Mouse (Mus musculus) kidney, postnatal 10 days (tissue): ENCODE data around the gene P4ha1.

Experiments
- DNase-seq: peaks from one replicate; pipeline ENCODE4 v3.0.0; 2021; ENCODE audit warnings: mixed read lengths

Gene P4ha1

GRCm38 (mm10) chr10:59324311-59325165 lies 1.4 kb downstream of the P4ha1 start:
- DNase-seq: peak; percentile 48

DNA sequence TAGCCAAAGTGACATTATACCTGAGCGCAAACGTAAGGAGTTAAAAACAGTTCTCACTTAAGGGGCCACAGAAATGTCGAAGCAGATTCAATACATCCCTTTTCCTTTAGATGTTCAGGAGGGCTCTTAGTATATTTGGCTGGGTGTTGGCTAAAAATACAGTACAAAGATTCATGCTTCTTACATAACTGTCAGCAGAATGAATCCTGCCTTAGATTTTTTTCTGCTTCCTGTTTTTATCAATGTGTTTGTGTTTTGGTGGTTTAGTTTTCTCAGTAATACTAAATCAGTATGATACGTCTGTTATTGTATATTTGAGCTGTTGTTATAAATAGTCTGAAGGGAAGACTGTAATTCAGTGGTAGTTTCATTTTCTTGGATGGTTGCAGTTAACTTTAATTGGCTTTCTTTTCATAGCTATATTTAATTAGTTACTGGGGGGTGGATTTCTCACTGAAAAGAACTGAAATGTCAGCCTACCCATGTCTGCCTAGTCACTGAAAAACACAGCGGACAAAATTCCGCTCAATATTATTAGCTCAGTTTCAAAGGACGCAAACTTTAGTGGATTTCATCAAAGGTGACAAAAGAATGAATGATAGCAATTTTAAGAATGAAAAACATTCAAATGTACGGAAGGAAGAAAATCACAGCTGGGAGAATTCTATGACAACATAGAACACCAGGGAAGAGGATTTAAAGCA lies 3.7 kb downstream of the P4ha1 start:
- DNase-seq: no peak

GRCm38 (mm10) chr10:59327316-59327710 lies 4.2 kb downstream of the P4ha1 start:
- DNase-seq: no peak

GRCm38 (mm10) chr10:59331546-59332256 lies 8.6 kb downstream of the P4ha1 start:
- DNase-seq: no peak

GRCm38 (mm10) chr10:59333400-59333799 lies 10.3 kb downstream of the P4ha1 start:
- DNase-seq: no peak

DNA sequence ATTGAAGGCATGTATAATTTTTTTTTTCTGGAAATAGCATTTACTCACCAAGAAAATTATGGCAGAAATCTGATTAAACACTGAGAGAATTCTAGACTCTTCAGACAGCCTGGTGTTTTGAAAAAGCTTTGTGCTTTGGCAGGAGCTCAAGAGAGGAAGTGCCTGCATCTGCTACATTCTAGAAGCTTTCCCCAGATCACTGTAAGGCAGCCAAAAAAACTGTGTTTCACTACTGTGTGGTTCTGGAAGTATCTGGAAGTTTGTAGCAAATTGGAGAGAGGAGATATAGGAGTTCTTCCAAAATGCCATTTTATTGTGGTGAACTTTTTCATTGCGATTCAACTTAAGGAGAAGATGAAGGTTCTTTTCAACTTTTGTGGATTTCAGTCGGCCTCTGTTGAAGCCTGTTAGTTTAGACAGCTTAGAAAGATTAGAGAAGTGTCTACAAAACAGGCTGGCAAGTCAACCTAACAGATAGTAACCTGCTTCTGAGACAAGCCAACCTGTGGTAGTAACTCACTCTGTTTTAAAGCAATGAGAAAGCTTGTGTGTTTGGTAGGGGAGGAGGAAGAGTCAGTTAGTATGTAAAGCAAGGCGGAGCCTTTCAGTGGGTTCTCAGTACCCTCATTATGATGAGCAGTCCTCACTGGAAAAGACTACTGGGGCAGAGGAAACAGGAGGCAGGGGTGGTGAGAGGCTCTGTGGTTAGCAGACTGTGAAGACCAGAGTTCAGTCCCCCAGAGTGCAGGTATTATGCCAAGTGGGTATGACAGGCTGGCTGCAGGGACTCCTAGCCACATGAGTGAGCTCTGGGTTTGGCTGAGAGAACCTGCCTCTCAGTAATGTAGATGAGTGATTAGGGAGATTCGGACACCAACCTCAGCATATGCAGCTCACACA lies 12.1 kb downstream of the P4ha1 start:
- peak; percentile 62 for DNase-seq

- DNase-seq: no peak
Observed at GRCm38 (mm10) chr10:59336124-59336523, 13.0 kb downstream of the P4ha1 start.

GRCm38 (mm10) chr10:59346560-59346959 lies 23.5 kb downstream of the P4ha1 start:
- no peak for DNase-seq

DNA sequence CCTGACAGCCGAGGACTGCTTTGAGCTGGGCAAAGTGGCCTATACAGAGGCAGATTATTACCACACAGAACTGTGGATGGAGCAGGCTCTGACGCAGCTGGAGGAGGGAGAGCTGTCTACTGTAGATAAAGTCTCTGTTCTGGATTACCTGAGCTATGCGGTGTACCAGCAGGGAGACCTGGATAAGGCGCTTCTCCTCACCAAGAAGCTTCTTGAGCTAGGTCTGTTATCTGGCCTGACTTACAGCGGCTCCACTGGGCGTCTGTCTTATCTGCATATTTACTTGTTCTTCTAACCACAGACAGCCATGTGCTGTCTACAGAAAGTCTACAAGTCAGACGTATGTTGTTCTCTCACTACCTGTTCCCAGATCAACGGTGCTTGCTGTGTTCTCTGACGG lies 25.1 kb downstream of the P4ha1 start:
- DNase-seq: no peak

- no peak for DNase-seq
Observed at GRCm38 (mm10) chr10:59349536-59349935, 26.4 kb downstream of the P4ha1 start.

DNA sequence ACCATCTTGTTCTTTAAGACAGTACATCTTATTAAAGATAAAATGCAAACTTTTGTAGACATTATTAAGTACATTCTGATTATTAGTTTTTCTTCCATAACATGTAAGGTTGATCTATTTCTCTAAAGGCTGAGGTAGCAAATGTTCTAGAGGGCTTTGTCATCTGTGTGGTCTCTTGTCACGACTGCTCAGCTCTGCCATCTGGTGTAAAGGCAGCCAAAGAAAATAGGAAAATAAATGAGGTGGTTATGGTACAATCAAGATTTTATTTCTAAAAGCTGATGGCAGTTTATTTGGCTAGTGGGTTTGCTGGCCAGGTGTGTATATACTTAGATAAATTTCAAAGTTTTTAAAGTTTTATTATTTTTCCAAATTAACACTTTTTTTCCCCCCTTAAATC lies 30.0 kb downstream of the P4ha1 start:
- no peak for DNase-seq

DNA sequence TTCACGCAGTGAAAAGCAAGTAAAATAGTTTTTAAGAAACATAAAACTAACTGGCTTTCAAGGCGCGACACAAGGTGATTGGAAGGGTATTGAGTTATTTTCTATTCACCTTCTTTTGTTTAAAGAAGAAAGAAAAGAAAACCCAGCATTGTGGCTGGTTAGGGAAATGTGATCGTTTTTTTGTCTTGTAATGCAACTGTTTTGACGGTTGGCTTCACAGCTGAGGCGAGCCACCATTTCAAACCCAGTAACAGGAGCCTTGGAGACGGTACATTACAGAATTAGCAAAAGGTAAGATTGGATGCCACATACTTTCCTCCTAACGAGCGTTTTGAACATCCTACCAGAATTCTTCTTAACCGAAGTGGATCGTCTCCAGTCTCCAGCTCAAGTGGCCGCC lies 31.0 kb downstream of the P4ha1 start:
- no peak for DNase-seq

DNA sequence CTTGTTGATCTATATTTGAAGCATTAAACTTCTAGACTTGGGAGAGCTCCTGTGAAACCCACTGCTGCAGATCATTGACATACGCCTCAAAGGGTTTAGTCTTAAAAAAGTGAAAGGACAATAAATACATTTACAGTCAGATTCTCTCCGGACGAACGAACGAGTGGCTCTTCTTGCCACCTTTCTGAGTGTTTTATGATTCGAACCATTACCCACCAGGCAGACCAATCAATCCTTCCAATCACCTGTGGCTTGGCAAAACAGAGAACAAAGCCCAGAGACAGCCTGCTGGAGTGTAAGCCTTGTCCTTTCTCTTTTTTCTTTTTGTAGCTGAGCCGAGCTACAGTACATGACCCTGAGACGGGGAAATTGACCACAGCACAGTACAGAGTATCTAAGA lies 31.9 kb downstream of the P4ha1 start:
- no peak for DNase-seq

DNA sequence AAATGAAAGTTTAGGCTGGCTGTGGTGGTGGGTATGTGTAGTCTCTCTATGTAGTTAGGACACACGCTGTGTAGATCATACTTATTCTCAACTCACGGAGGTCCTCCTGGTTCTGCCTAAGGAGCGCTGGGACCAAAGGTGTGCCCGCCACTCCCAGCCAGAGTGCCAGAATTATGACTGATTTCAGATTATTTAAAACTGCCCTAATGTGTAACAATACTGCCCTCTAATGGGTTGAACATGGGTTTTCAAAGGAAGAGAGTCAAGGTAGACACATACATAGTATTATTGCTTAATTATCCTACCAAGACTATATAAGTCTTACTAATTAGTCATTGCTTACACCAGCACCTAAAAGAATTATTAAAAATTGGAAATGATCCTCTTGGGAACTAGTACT lies 35.6 kb downstream of the P4ha1 start:
- no peak for DNase-seq

- no peak for DNase-seq
Observed at GRCm38 (mm10) chr10:59363208-59363607, 40.1 kb downstream of the P4ha1 start.

GRCm38 (mm10) chr10:59364551-59364950 lies 41.5 kb downstream of the P4ha1 start:
- DNase-seq: no peak

GRCm38 (mm10) chr10:59365804-59366589 lies 42.9 kb downstream of the P4ha1 start:
- no peak for DNase-seq

DNA sequence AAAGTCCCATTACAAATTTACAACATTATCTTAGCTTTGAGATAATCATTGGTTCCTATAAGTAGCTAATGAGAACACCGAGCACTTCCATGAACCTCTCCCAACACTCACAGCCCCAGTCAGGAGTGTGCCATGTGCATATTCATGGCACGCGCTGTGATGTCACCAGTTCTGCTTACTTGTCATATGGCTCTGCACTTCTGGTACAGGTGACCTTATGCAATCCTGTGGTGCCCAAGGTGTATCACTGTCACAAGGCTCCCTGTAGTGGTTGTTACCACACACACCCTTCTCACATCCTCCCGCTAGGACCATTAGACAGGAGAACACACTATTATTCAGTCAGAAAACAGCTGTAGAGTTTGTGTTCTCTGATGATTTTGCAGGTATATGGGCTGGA lies 43.6 kb downstream of the P4ha1 start:
- DNase-seq: no peak

GRCm38 (mm10) chr10:59367206-59367605 lies 44.1 kb downstream of the P4ha1 start:
- no peak for DNase-seq

DNA sequence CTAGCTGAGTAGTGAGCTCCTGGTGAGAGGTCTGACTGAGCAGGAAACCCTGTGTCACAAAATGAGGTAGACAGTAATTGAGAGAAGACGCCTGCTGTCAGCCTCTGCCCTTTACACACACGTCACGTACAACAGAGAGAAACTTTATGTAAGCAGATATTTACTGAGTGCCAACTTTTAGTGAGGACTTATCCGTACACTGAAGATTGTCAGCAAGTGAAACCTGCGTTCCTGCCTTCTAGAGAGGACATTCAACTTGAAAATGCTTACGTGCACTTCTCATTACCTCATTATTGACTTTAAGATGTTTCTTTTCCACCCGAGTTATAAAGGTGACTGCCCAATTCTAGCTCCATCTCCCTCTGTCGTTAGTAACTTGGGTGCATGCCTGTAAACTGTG lies 45.6 kb downstream of the P4ha1 start:
- no peak for DNase-seq

DNA sequence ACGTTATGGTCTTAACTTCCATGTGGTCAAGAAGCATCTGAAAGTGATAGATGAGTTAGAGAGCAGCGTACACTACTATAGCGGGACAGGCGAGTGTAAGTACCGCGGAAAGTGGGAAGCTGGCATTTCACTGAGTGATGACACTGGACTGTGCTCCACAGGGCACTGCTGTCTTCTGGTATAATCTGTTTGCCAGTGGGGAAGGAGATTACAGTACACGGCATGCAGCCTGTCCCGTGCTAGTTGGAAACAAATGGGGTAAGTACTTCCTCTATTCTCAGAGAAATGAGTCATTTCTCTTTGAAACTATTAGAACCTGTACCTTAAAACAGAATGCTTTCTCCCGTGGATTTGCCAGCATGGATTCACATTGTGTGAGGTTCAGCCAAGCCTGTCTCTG lies 46.3 kb downstream of the P4ha1 start:
- no peak for DNase-seq

DNA sequence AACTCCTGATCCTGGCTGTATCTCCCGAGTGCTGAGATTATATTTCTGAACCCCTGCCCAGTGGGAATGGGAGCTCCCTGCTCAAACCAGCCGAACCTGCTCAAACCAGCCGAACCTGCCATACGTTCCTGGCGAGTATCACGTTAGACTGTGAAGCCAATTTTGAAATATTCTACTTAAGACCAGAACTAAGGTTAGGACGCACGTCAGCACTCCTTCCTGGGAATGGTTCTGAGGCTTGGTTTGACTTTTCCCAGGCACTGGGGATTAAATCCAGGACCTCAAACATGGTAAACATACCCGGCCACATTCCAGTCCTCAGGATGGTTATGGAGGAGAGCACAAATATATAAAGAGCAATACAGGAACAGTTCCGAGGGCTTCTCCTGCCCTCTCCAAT lies 54.8 kb downstream of the P4ha1 start:
- DNase-seq: no peak
